Mouse (Mus musculus) layer of hippocampus, adult 2 months (tissue): ENCODE results near the gene Macrod1. TPM values are rescaled to one million over a fixed set of nuclear protein-coding genes. Genes with fewer than 3 reads are reported as not detected.

Experiments
- DNase-seq, 2 experiments: peaks; one replicate each; pipeline ENCODE4 v3.0.0; 2022; ENCODE audit warnings: low spot score in 2 of 2
- H3K27ac ChIP-seq: fragments of 200-600 bp; 2 replicates; pipeline ENCODE4 v1.8.1; 2022
- H3K4me3 ChIP-seq: fragments of 200-600 bp; 2 replicates; pipeline ENCODE4 v1.8.1; 2022; ENCODE audit warnings: mild to moderate bottlenecking
- CTCF ChIP-seq: fragments of 200-600 bp; conservative IDR thresholded peaks from 2 replicates; pipeline ENCODE4 v1.8.1; 2022; ENCODE audit warnings: antibody characterized with exemption, mild to moderate bottlenecking, moderate library complexity
- total RNA-seq, 2 experiments: library from RNA; stranded (reverse); gene quantifications; 2 replicates each; pipeline ENCODE4 v1.2.3; 2021

Macrod1 gene
- total RNA-seq, 2 experiments from 2014 or later: 20.3 to 22.4 TPM

DNA sequence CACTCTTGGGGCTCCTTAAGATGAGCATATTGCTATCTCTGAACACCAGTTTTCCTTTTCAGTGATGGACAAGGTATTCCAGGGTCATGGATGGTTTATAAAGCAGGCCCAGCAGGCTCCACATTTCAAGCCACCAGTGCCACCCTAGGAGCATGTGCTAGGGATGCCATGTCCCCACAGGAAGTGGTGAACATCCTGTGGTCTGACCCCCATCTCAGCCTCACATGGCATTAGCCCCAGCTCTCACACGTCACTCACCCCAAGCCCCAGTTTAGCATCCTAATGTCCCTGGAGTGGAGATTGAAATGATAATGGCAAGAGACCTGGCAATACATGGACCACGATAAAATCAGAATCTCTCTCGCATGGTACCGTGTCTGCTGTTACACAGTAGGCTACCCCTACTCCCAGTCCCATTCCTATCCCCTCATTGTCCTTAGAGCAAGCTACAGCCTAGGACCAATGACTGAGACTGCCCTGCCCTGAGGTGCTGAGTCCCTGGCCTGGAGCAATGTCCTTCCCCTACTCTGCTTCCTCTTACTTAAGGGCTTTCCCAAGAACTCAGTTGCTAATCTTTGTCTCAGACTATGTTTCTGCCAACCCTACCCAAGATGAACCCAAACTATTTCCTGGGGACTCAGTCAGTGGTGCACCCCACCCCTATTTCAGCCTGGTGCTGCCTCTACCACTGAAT, 59.6 kb downstream of the Macrod1 start:
- no peak overlapping the region for H3K4me3 ChIP-seq
- no peak overlapping the region for H3K27ac ChIP-seq
- no peak for TF ChIP-seq CTCF
- no peak for DNase-seq

DNA sequence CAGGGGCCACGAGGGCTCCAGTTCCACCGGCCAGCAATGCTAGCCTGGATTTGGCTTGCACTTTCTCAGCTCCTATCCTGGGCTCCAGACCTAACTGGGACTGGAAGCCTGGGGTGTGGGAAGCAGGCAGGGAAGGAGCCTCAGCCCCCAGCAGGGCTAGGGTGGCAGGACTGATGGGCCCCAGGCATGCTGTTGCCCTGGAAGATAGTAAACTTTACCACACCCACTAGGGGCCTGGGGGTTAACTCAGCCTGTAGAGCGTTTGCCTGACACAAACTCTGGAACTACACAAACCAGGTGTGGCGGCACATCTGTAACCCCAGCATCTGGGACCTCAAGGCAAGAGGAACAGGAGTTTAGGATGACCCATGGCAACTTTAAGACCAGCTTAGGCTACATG, 60.5 kb downstream of the Macrod1 start:
- no peak for TF ChIP-seq CTCF
- DNase-seq: no peak
- Histone ChIP-seq H3K4me3 (no peak overlapping the region), H3K27ac (no peak overlapping the region)

DNA sequence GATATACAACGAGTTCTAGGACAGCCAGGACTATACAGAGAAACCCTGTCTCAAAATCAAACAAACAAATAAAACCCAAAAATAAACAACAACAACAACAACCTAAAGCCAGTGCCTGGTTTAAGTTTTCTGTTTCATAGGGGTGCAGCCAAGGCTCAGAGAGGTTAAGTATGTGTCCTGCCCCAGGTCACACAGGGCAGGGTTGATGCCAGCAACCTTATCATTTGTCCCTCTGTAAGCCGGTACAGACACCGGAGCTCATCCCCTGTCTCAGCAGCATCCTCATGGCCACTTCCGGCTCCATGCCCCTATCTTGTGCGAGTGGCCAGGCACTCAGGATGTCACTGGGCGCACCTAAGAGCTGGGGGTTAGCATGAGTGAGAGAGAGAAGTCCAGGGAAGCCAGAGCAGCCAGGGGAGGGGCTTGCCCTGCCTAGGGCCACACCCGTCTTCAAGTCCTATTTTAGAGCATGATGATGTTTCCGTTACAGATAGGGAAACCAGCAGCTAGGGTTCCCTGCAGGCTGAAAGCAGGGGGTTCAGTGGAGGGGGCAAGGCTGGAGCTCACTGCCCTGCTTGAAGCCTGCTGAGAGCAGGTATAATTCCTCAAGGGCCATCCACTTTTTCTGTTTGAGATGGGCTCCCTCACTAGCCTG, 61.2 kb downstream of the Macrod1 start:
- no peak for DNase-seq
- Histone ChIP-seq H3K4me3 (no peak overlapping the region), H3K27ac (no peak overlapping the region)
- TF ChIP-seq CTCF: no peak

DNA sequence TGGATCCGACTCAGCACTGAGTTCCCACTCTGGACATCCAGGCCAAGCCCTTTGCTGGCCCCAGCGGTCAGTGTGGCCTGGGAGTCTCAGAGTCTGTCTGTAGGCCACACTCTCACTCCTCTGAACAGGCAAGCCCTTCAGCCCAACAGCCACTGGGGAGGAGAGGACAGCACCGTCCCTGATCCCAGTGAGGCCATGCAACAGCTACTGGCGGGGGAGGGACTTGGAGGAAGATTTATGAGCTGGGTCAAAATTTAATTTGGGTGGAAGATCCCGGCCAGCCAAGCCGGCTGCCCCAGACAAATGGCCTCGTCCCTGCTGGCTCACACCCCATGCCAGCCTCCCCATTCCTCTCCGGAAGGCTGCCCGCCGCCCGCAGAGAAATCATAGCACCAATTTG, 64.6 kb downstream of the Macrod1 start:
- TF ChIP-seq CTCF: no peak

DNA sequence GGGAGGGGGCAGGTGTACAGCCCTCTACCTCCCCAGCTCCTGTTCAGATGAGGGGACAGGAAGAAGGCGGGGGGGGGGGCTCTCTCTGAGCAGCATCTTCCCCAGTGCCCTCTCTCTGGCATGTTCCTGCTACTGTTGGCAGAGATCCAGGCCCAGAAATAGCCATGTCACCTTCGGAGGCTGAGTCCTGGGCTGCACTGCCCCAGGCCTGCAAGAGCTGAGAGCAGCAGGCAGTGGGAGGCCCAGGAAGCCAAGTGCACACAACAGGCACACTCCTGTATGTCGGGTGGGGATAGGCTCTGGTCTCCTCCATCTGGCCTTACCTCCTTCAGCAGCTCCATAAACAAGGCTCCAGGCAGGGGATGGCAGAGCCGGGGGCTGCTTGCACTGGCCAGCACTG, 65.7 kb downstream of the Macrod1 start:
- no peak for TF ChIP-seq CTCF
- no peak overlapping the region for H3K4me3 ChIP-seq
- DNase-seq: no peak
- peak overlapping the region; percentile 6; the same call in 1 of the 2 replicates for H3K27ac ChIP-seq

More for the DNA sequence above, 64.6 kb downstream of the Macrod1 start:
- Histone ChIP-seq H3K4me3 (no peak overlapping the region), H3K27ac (peak overlapping the region; percentile 29; the same call in 1 of the 2 replicates)
- DNase-seq: no peak

DNA sequence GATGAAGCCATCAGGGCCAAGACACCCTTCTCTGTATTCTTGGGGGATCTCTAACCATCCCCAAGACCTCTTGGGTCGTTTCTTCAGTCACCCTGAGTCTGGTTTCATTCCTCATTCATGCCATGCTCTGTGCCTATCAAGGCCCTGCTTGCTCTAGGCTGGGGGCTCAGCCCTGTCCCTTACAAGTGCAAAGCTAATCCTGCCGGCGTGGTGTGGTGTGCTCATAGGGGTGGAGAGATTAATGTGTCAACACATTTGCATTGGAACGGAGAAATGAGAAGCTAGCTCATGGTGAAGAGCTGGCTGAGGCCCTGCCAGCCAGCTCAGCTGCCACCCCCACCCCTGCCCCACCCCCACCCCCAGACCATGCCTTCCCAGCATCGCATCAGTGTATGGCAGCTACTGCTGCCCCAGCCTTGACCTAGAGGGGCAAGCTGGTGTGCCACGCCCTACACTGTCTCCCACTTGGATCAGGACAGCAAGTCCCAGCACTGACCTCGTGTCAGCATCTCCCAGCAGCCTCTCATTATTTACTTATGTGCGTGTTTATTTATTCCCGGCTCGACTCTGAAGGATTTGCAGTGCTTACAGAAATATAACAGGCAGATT, 66.2 kb downstream of the Macrod1 start:
- DNase-seq: no peak
- Histone ChIP-seq H3K27ac (peak overlapping the region; percentile 6; the same call in 1 of the 2 replicates), H3K4me3 (no peak overlapping the region)
- TF ChIP-seq CTCF: no peak

DNA sequence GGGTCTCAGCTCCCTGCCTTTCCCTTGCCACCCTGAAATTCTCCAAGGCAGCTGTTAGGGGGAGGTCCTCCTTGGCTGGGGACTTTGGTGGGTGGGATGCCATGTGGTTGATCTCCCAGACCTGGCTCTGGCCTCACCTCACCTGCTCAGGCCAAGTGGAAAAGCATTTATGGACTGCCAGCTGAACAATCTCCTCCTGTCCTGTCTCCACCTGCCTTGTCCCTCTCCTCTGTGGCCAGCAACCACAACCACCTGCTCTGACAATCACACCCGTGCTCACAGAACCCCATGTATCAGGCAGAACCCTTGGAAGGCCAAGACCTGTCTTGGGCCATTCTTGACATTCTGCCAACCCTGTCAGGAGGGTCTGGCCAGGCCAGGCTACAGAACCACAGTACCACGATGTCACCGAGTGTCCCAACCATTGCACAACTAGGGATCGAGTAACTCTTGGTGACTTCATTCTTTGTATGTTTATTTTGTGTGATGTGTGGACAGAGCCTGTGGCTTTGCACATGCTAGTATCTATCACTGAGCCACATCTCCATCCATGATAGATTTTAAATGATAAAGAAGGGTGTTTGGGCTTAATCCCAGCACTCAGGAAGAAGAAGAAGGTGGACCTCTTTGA, 69.0 kb downstream of the Macrod1 start:
- Histone ChIP-seq H3K27ac (no peak overlapping the region), H3K4me3 (no peak overlapping the region)
- DNase-seq: no peak
- TF ChIP-seq CTCF: no peak

DNA sequence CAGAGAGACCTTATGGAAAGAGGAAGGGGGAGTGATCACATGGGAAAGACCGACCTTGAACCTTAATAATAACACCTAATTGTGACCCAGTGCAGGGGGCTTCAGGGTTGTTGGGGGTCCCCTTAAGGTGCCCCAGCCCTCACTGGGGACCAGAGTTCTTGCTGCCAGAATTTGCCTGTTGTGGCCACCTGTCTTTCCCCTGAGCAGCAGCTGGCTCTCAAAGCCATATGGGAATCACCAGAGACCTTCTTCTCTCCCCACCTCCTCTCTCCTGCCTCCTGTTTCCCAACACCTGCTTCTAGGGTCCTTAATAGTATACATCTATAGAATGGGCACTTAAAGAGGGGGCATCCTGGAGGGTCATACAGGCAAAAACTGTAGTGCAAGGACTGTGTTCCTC, 69.6 kb downstream of the Macrod1 start:
- no peak for TF ChIP-seq CTCF
- H3K27ac ChIP-seq: no peak overlapping the region
- no peak overlapping the region for H3K4me3 ChIP-seq
- no peak for DNase-seq

DNA sequence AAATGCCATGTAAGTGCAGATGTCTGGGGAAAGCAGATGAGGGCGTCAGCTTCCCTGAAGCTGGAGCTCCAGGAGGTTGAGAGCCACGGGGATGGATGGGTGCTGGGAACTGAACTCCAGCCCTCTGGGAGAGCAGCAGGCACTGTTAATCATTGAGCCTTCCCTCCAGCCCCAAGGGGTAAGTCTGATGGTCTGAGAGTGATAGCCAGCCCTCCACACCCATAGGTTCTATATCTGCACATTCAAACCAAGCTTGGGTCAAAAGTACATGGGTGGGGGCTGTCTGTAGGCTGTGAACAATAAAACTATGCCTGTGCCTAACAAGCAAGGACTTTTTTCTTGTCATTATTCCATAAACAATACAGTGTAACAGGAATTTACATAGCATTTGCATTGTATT, 70.3 kb downstream of the Macrod1 start:
- DNase-seq: no peak
- no peak for TF ChIP-seq CTCF
- no peak overlapping the region for H3K4me3 ChIP-seq
- no peak overlapping the region for H3K27ac ChIP-seq

DNA sequence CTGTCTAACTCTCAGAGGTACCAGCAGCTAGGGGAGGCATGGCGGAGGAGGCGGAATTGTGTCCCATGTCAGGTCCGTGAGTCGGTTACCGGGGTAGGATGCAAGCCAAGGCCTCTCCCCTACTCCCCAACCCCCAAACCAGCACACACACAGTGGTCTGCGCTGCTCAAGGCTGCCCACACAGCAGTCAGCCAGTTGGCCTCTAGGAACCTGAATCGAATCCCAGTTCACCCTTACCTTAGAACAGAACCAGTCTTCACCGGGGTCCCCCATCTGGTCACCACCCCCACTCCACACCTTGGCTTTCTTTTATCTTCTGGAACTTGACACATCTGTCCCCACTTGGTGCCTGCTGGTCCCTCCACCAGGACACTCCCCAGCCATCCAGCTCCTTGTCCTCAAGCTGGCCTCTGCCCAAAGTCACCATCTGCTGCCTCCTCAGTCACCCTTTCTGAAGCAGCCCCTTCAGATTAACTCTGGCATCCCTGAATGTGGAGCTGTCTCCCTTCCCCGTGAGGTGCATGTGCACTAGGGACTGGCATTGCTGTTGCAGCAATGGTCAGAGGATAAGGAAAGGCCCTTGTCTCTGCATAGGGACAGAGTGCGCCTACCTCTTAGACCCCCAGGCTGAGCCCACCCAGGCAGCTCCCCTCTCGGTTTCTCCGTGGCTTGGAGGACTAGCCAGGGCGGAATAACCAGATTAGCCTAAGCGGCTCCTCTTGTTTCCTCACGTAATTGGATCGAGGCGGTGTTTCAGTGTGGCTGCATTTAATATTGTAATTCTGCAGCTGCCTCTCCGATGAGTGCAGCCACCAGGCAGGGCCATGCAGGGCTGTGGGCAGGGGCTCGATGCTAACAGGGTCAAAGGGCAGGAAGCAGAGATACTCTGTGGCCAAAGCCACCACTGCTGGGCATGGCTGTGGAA, 72.2 kb downstream of the Macrod1 start:
- H3K27ac ChIP-seq: no peak overlapping the region

DNA sequence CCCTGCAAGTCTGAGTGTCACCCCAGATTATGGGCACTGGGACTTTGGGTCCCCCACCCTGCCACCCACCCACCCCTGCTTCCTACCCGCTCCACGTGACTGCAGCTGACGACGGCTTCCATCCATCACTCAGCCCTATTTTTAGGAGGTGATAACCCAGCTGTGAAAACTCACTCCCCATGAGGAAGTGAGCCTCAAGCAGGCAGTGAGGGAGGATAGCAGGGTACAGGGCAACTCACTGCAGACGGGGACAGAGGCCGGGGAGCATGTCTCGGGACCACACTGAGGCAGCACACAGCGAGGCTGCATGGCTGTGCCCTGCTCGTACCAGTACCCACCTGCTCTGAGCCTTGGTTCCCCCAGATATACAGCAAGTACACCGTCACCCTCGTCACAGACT, 73.7 kb downstream of the Macrod1 start:
- H3K4me3 ChIP-seq: no peak overlapping the region
- no peak overlapping the region for H3K27ac ChIP-seq
- TF ChIP-seq CTCF: no peak
- no peak for DNase-seq

More for the DNA sequence above, 72.2 kb downstream of the Macrod1 start:
- no peak for DNase-seq
- no peak overlapping the region for H3K4me3 ChIP-seq
- TF ChIP-seq CTCF: no peak

DNA sequence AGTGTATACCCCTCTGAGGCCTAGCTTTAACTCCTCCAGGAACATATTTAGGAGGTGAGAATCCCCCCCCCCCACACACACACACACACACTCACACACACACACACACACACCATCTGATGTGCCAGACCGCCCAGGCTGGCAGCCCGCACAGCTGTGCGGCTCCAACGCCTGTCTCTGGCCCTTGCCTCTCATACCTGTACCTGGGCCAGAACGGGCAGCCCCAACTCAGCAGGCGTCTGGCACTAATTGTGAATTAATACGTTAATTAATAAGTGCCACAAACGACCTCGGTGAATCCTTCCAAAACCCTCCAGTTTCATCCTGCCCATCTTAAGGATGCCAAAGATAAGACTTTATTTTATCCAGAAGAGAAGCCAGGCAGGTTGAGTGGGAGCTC, 76.8 kb downstream of the Macrod1 start:
- Histone ChIP-seq H3K4me3 (no peak overlapping the region), H3K27ac (no peak overlapping the region)
- no peak for TF ChIP-seq CTCF
- DNase-seq: no peak
